Mouse (Mus musculus) heart, adult 2 months (tissue): ENCODE results near the gene Olfr1252.

Source experiments
- CTCF ChIP-seq: fragments of 200-600 bp; IDR thresholded peaks from 2 replicates; pipeline ENCODE4 v1.8.1; 2022; ENCODE audit warnings: antibody characterized with exemption, mild to moderate bottlenecking, moderate library complexity
- EP300 ChIP-seq: fragments of 200-500 bp; IDR thresholded peaks from 2 replicates; pipeline ENCODE4 v1.6.1; 2011; ENCODE audit warnings: low read depth, low read length, control low read depth; ENCODE audit not compliant: insufficient read depth
- POLR2A ChIP-seq: fragments of 200-500 bp; IDR thresholded peaks from 2 replicates; pipeline ENCODE4 v1.6.1; 2011; ENCODE audit warnings: mild to moderate bottlenecking, low read depth, low read length, control low read depth; ENCODE audit not compliant: insufficient read depth

GRCm38 (mm10) chr2:89691980-89692379 lies 32.8 kb downstream of the Olfr1252 start:
- TF ChIP-seq CTCF (no peak), POLR2A (no peak), EP300 (no peak)
